Mouse (Mus musculus) small intestine, adult 2 months (tissue): Measurements from ENCODE around the gene Myzap.

Experiments
- CTCF ChIP-seq: fragments of 200-500 bp; IDR thresholded peaks from 2 replicates; pipeline ENCODE4 v1.5.1; 2012; ENCODE audit warnings: low read depth, mild to moderate bottlenecking, control low read depth, inconsistent platforms, low read length, moderate library complexity, mixed read lengths; ENCODE audit not compliant: insufficient replicate concordance, insufficient read length; ENCODE audit errors: extremely low read depth
- POLR2A ChIP-seq: fragments of 200-500 bp; IDR thresholded peaks from 2 replicates; pipeline ENCODE4 v1.6.1; 2012; ENCODE audit warnings: low read depth, mild to moderate bottlenecking, control low read depth, inconsistent platforms, low read length, moderate library complexity

DNA sequence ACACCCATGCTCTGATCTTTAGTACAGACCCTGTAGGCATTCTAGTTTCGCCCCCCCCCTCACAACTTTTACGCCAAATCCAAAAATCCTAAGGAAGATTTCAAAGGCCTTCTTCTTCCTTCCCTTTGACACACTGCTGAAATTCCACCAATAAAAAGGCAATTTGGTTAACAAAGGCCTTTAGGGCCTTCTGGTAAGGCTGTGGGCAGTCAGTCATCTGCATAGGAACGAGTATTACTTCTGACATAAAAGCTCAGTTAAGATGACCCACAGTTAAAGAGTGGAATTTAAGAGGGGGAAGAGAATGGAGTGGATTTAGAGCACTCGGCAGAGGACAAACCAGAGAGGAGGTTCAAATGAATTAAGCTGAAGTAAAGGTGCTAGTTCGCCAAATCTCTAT lies 98.4 kb downstream of the Myzap start:
- TF ChIP-seq CTCF: no peak
- no peak for TF ChIP-seq POLR2A
